Mouse (Mus musculus) lung, postnatal 0 days (tissue): ENCODE results near the gene Hltf.

Source experiments
- CTCF ChIP-seq: IDR thresholded peaks from 2 replicates; pipeline ENCODE4 v1.5.1; 2016; ENCODE audit warnings: antibody characterized with exemption, mild to moderate bottlenecking
- EP300 ChIP-seq: IDR thresholded peaks from 2 replicates; pipeline ENCODE4 v1.6.1; 2016; ENCODE audit warnings: antibody characterized with exemption, mild to moderate bottlenecking, control low read depth

DNA sequence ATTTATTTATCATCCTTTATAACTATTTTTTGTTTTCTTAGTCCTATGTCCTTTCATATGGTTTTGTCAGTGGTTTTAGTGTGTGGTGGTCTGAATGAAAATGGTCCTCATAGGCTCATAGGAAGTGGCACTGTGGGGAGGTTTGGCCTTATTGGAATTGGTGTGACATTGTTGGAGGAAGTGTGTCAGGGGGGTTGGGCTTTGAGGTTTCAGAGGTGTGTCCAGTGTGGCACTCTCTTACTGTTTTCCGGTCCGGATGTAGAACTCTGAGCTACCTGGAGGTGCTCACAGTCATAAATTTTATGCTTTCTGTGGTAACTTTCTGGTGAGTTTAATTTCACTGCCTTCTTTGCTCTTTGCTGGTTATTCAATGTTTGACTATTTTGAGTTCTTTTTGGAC lies 47.2 kb downstream of the Hltf start:
- TF ChIP-seq EP300 (no peak), CTCF (no peak)
